Mouse (Mus musculus): ENCODE measurements around the gene Apmap. TPM values are rescaled to one million over a fixed set of nuclear protein-coding genes. Genes with fewer than 3 reads are reported as not detected.
"Not testable (repeated sequence)": the region's sequence is repeated elsewhere in the genome, so short reads cannot be mapped to it uniquely, and the experiment has no call there.

Apmap gene
- polyA plus RNA-seq, 1 experiment from 2014 or later = 40.3 TPM

- H3K9me3 ChIP-seq (ENCODE audit: control insufficient read depth, low read length) = no peaks in the 10 kb centered on the region
- H3K4me3 ChIP-seq (ENCODE audit: low read depth, low read length) = no peak within 1 kb of the TSS
- DNase-seq (ENCODE audit: low spot score) = no peak
- H3K4me1 ChIP-seq (replicated peaks; ENCODE audit: control insufficient read depth, insufficient read depth, low read length) = no peaks in the 10 kb centered on the region
- H3K4me2 ChIP-seq (replicated peaks; ENCODE audit: low read depth, low read length) = no peak within 1 kb of the TSS
- no peaks in the 10 kb centered on the region for H3K27me3 ChIP-seq (ENCODE audit: control insufficient read depth, insufficient read depth, low read length)
- 83% methylated on average over 11 of the region's 11 CpGs for WGBS
- H3K36me3 ChIP-seq (ENCODE audit: control insufficient read depth, insufficient read depth, low read length) = no peaks in the 10 kb centered on the region
- no peak within 1 kb of the TSS for H3K27ac ChIP-seq (ENCODE audit: low read depth, low read length)
- no peak for ATAC-seq (ENCODE audit: low FRiP score)
- H3K9ac ChIP-seq (ENCODE audit: low read depth, low read length) = no peak within 1 kb of the TSS
Measured at GRCm38 (mm10) chr2:150569847-150570590, 38.3 kb downstream of the Apmap start, which contains the start of gene Cst7. Gene Cst7 (plus strand): TSS chr2:150570415.

DNA sequence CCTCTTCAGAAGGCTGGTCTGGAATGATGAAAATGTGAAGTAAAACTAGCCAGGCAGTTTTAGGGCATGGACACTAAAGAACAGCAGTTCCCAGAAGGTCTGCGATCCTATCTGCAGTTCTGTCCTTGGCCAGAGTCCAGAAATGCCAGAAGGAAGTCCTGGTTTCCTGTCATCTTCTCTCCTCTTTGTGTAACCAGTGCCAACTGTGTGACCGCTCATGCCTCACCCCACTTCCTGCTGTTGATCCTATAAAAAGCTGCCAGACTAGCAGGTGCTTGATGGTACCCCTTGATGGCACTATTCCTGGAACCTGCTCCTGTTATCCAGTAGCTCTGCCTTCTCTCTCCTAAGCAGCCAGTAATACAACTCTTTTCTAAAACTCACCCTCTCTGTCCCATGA is 41.3 kb downstream of the Apmap start:
- no peak overlapping the region for H3K4me3 ChIP-seq (ENCODE audit: low read depth, low read length)
- H3K4me2 ChIP-seq (replicated peaks; ENCODE audit: low read depth, low read length) = no peak overlapping the region
- H3K4me1 ChIP-seq (replicated peaks; ENCODE audit: control insufficient read depth, insufficient read depth, low read length) = no peaks in the 10 kb centered on the region
- H3K27me3 ChIP-seq (ENCODE audit: control insufficient read depth, insufficient read depth, low read length) = no peaks in the 10 kb centered on the region
- H3K27ac ChIP-seq (ENCODE audit: low read depth, low read length) = no peak overlapping the region
- DNase-seq (ENCODE audit: low spot score) (no peak), ATAC-seq (ENCODE audit: low FRiP score) (no peak)
- H3K36me3 ChIP-seq (ENCODE audit: control insufficient read depth, insufficient read depth, low read length) = no peaks in the 10 kb centered on the region
- no peaks in the 10 kb centered on the region for H3K9me3 ChIP-seq (ENCODE audit: control insufficient read depth, low read length)
- 90% methylated on average over 2 of the region's 2 CpGs for WGBS
- no peak overlapping the region for H3K9ac ChIP-seq (ENCODE audit: low read depth, low read length)

DNA sequence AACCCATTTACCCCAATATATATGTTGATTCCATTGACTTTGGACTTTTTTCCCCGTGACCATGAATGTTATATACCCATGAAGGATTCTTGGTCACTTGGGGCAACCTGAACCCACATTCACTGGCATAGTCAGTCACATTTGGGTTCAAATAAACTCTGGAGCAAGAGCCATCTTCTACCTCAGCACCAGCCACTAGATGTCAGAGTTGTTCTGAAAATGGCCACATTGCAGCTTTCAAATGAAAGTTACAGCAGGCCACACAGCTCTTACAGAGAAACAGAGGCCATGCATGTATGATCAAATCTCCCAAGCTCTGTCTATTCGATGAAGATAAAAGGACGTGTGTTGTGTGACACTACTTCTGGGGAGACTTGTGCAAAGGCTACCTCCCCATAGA is 49.8 kb downstream of the Apmap start:
- Histone ChIP-seq H3K9ac (ENCODE audit: low read depth, low read length) (no peak overlapping the region), H3K27ac (ENCODE audit: low read depth, low read length) (no peak overlapping the region), H3K27me3 (ENCODE audit: control insufficient read depth, insufficient read depth, low read length) (no peaks in the 10 kb centered on the region), H3K9me3 (ENCODE audit: control insufficient read depth, low read length) (no peaks in the 10 kb centered on the region), H3K36me3 (ENCODE audit: control insufficient read depth, insufficient read depth, low read length) (no peaks in the 10 kb centered on the region), H3K4me2 (replicated peaks; ENCODE audit: low read depth, low read length) (no peak overlapping the region), H3K4me1 (replicated peaks; ENCODE audit: control insufficient read depth, insufficient read depth, low read length) (no peaks in the 10 kb centered on the region), H3K4me3 (ENCODE audit: low read depth, low read length) (no peak overlapping the region)
- 62% methylated on average over 3 of the region's 3 CpGs for WGBS
- DNase-seq (ENCODE audit: low spot score) = peak; percentile 34
- no peak for ATAC-seq (ENCODE audit: low FRiP score)

- 87% methylated on average over 10 of the region's 10 CpGs for WGBS
- not testable (repeated sequence) for H3K4me1 ChIP-seq (replicated peaks; ENCODE audit: control insufficient read depth, insufficient read depth, low read length)
Measured at GRCm38 (mm10) chr2:150549576-150549975, 58.8 kb downstream of the Apmap start.

More at GRCm38 (mm10) chr2:150549576-150549975, 58.8 kb downstream of the Apmap start:
- H3K36me3 ChIP-seq (ENCODE audit: control insufficient read depth, insufficient read depth, low read length); H3K4me2 ChIP-seq (replicated peaks; ENCODE audit: low read depth, low read length); H3K27me3 ChIP-seq (ENCODE audit: control insufficient read depth, insufficient read depth, low read length); H3K9ac ChIP-seq (ENCODE audit: low read depth, low read length); H3K9me3 ChIP-seq (ENCODE audit: control insufficient read depth, low read length); H3K27ac ChIP-seq (ENCODE audit: low read depth, low read length); H3K4me3 ChIP-seq (ENCODE audit: low read depth, low read length); ATAC-seq (ENCODE audit: low FRiP score); DNase-seq (ENCODE audit: low spot score): not testable (repeated sequence)

Other genes with a start within 250 kb of the Apmap start
- 12.9 and 14.4 TPM in 2 replicates for gene 3300002I08Rik, start 245.8 kb downstream of the Apmap start, polyA plus RNA-seq (2014; fragmentation: Nextera tagmentation; extraction: Ambion mirVana)
- gene Zfp442, start 157.1 kb downstream of the Apmap start, polyA plus RNA-seq (2014; fragmentation: Nextera tagmentation; extraction: Ambion mirVana) = 7.9 and 9.6 TPM in 2 replicates
- not detected in 2 replicates for gene Zfp345, start 123.5 kb downstream of the Apmap start, polyA plus RNA-seq (2014; fragmentation: Nextera tagmentation; extraction: Ambion mirVana)
- gene Cst7, start 38.2 kb downstream of the Apmap start, polyA plus RNA-seq (2014; fragmentation: Nextera tagmentation; extraction: Ambion mirVana) = 0.15 and 0.23 TPM in 2 replicates
- 31.4 and 31.9 TPM in 2 replicates for gene Acss1, start 59.9 kb upstream of the Apmap start, polyA plus RNA-seq (2014; fragmentation: Nextera tagmentation; extraction: Ambion mirVana)
- gene Vsx1, start 80.8 kb upstream of the Apmap start, polyA plus RNA-seq (2014; fragmentation: Nextera tagmentation; extraction: Ambion mirVana) = 1.1 and 1.9 TPM in 2 replicates
- gene Entpd6, start 140.5 kb upstream of the Apmap start, polyA plus RNA-seq (2014; fragmentation: Nextera tagmentation; extraction: Ambion mirVana) = 24.2 and 25.6 TPM in 2 replicates
- gene Pygb, start 178.2 kb upstream of the Apmap start, polyA plus RNA-seq (2014; fragmentation: Nextera tagmentation; extraction: Ambion mirVana) = 29.8 and 35.3 TPM in 2 replicates

All from hindbrain, embryonic 11.5 days (tissue).